Mouse (Mus musculus) MEL (cell line): ENCODE measurements at regions not wholly inside any gene's neighbourhood (a gene's known extent, or its start where the extent isn't known, plus 50 kb on each side); places are given as distances from the start of the nearest gene placed in this dataset.

ENCODE experiments used
- DNase-seq: peaks from one replicate; pipeline ENCODE4 v3.0.0; 2011; ENCODE audit warnings: low read depth, low spot score
- H3K27ac ChIP-seq: 2 replicates; pipeline ENCODE4 v1.5.1; 2012; ENCODE audit warnings: low read depth, mild to moderate bottlenecking, control low read depth, low read length, moderate library complexity; ENCODE audit not compliant: control insufficient read depth
- H3K27me3 ChIP-seq, 2 experiments: fragments of 150-350 bp in 1 of 2; sonication (generic) in 1 of 2; 2 replicates each; pipeline ENCODE4 v1.6.1; 2012; ENCODE audit warnings: low read length in 2 of 2, mild to moderate bottlenecking in 2 of 2, improper control_type of control experiment in 1 of 2, moderate library complexity in 1 of 2; ENCODE audit not compliant: insufficient read depth in 2 of 2, control insufficient read depth in 1 of 2
- H3K36me3 ChIP-seq, 2 experiments: 2 replicates each; pipeline ENCODE4 v1.6.1; 2012 to 2014; ENCODE audit warnings: low read length in 2 of 2, improper control_type of control experiment in 1 of 2, inconsistent platforms in 1 of 2, mild to moderate bottlenecking in 1 of 2; ENCODE audit not compliant: insufficient read depth in 2 of 2, control insufficient read depth in 1 of 2
- H3K4me1 ChIP-seq, 2 experiments: fragments of 150-350 bp in 1 of 2; sonication (generic) in 1 of 2; 2 replicates each; pipeline ENCODE4 v1.6.1; 2012; ENCODE audit warnings: low read length in 2 of 2, improper control_type of control experiment in 1 of 2, mild to moderate bottlenecking in 1 of 2; ENCODE audit not compliant: insufficient read depth in 2 of 2, control insufficient read depth in 1 of 2
- H3K4me3 ChIP-seq, 2 experiments: fragments of 150-350 bp in 1 of 2; sonication (generic) in 1 of 2; 2 replicates each; pipeline ENCODE4 v1.5.1; 2012; ENCODE audit warnings: low read depth in 2 of 2, low read length in 2 of 2, mild to moderate bottlenecking in 2 of 2, moderate library complexity in 2 of 2, control low read depth in 1 of 2, improper control_type of control experiment in 1 of 2; ENCODE audit not compliant: control insufficient read depth in 1 of 2, insufficient read depth in 1 of 2
- H3K79me2 ChIP-seq: 2 replicates; pipeline ENCODE4 v1.6.1; 2012; ENCODE audit warnings: mild to moderate bottlenecking, low read length, moderate library complexity; ENCODE audit not compliant: control insufficient read depth, poor library complexity, insufficient read depth
- H3K9ac ChIP-seq: 2 replicates; pipeline ENCODE4 v1.6.1; 2012; ENCODE audit warnings: low read depth, mild to moderate bottlenecking, control low read depth, low read length, moderate library complexity; ENCODE audit not compliant: control insufficient read depth, poor library complexity, severe bottlenecking
- H3K9me3 ChIP-seq: fragments of 150-350 bp; sonication (generic); replicated peaks from 2 replicates; pipeline ENCODE4 v1.6.1; 2012; ENCODE audit warnings: mild to moderate bottlenecking, low read length, improper control_type of control experiment, moderate library complexity; ENCODE audit not compliant: insufficient read depth
- CHD1 ChIP-seq: IDR thresholded peaks from 2 replicates; pipeline ENCODE4 v1.6.1; 2012; ENCODE audit warnings: low read depth, mild to moderate bottlenecking, inconsistent platforms, low read length, improper control_type of control experiment
- CHD2 ChIP-seq: IDR thresholded peaks from 2 replicates; pipeline ENCODE4 v1.6.1; 2011; ENCODE audit warnings: low read length, improper control_type of control experiment
- E2F4 ChIP-seq: IDR thresholded peaks from 2 replicates; pipeline ENCODE4 v1.6.1; 2011; ENCODE audit warnings: low read depth, low read length, improper control_type of control experiment, borderline replicate concordance
- GABPA ChIP-seq: IDR thresholded peaks from 2 replicates; pipeline ENCODE4 v1.6.1; 2012; ENCODE audit warnings: low read depth, mild to moderate bottlenecking, inconsistent platforms, low read length, improper control_type of control experiment, moderate library complexity
- GATA1 ChIP-seq: IDR thresholded peaks from 2 replicates; pipeline ENCODE4 v1.6.1; 2011; ENCODE audit warnings: low read depth, low read length, improper control_type of control experiment
- HCFC1 ChIP-seq: IDR thresholded peaks from 2 replicates; pipeline ENCODE4 v1.6.1; 2012; ENCODE audit warnings: low read depth, mild to moderate bottlenecking, inconsistent platforms, low read length, improper control_type of control experiment, moderate library complexity
- JUND ChIP-seq: IDR thresholded peaks from 2 replicates; pipeline ENCODE4 v1.6.1; 2011; ENCODE audit warnings: low read depth, mild to moderate bottlenecking, improper control_type of control experiment, low read length
- KAT2A ChIP-seq: conservative IDR thresholded peaks from 2 replicates; pipeline ENCODE4 v1.6.1; 2012; ENCODE audit warnings: low read depth, low read length, improper control_type of control experiment, inconsistent platforms
- MAFK ChIP-seq: IDR thresholded peaks from 2 replicates; pipeline ENCODE4 v1.6.1; 2011; ENCODE audit warnings: low read depth, mild to moderate bottlenecking, low read length, improper control_type of control experiment, borderline replicate concordance
- MAX ChIP-seq: IDR thresholded peaks from 2 replicates; pipeline ENCODE4 v1.6.1; 2011; ENCODE audit warnings: low read length, improper control_type of control experiment
- MEF2A ChIP-seq: IDR thresholded peaks from 2 replicates; pipeline ENCODE4 v1.6.1; 2014; ENCODE audit warnings: low read depth, mild to moderate bottlenecking, inconsistent platforms, low read length, improper control_type of control experiment; ENCODE audit not compliant: poor library complexity, insufficient replicate concordance, severe bottlenecking; ENCODE audit errors: extremely low read depth
- MYB ChIP-seq: IDR thresholded peaks from 2 replicates; pipeline ENCODE4 v1.6.1; 2011; ENCODE audit warnings: mild to moderate bottlenecking, low read depth, low read length, improper control_type of control experiment
- MYC ChIP-seq: IDR thresholded peaks from 2 replicates; pipeline ENCODE4 v1.6.1; 2011; ENCODE audit warnings: low read depth, mild to moderate bottlenecking, low read length, improper control_type of control experiment, moderate library complexity
- NELFE ChIP-seq: IDR thresholded peaks from 2 replicates; pipeline ENCODE4 v1.6.1; 2011; ENCODE audit warnings: low read depth, low read length, improper control_type of control experiment
- POLR2A ChIP-seq, 2 experiments: IDR thresholded peaks; 2 replicates each; pipeline ENCODE4 v1.6.1; 2011 to 2012; ENCODE audit warnings: low read length in 2 of 2, mild to moderate bottlenecking in 2 of 2, control low read depth in 1 of 2, improper control_type of control experiment in 1 of 2, low read depth in 1 of 2, moderate library complexity in 1 of 2; ENCODE audit not compliant: control insufficient read depth in 1 of 2, insufficient read depth in 1 of 2, poor library complexity in 1 of 2
- POLR2AphosphoS2 ChIP-seq: IDR thresholded peaks from 2 replicates; pipeline ENCODE4 v1.6.1; 2011; ENCODE audit warnings: low read length, improper control_type of control experiment
- RAD21 ChIP-seq: IDR thresholded peaks from 2 replicates; pipeline ENCODE4 v1.6.1; 2011; ENCODE audit warnings: mild to moderate bottlenecking, low read depth, low read length, improper control_type of control experiment
- SIN3A ChIP-seq: IDR thresholded peaks from 2 replicates; pipeline ENCODE4 v1.6.1; 2012; ENCODE audit warnings: low read length, improper control_type of control experiment, inconsistent platforms
- SMC3 ChIP-seq: IDR thresholded peaks from 2 replicates; pipeline ENCODE4 v1.6.1; 2011; ENCODE audit warnings: low read depth, low read length, improper control_type of control experiment
- USF1 ChIP-seq: IDR thresholded peaks from 2 replicates; pipeline ENCODE4 v1.6.1; 2014; ENCODE audit warnings: low read depth, mild to moderate bottlenecking, inconsistent platforms, low read length, improper control_type of control experiment, moderate library complexity
- ZKSCAN1 ChIP-seq: IDR thresholded peaks from 2 replicates; pipeline ENCODE4 v1.6.1; 2012; ENCODE audit warnings: low read depth, mild to moderate bottlenecking, inconsistent platforms, low read length, improper control_type of control experiment, moderate library complexity
- ZMIZ1 ChIP-seq: IDR thresholded peaks from 2 replicates; pipeline ENCODE4 v1.6.1; 2012; ENCODE audit warnings: low read depth, mild to moderate bottlenecking, inconsistent platforms, low read length, improper control_type of control experiment, moderate library complexity
- ZNF384 ChIP-seq: IDR thresholded peaks from 2 replicates; pipeline ENCODE4 v1.6.1; 2012; ENCODE audit warnings: low read depth, mild to moderate bottlenecking, inconsistent platforms, low read length, improper control_type of control experiment

DNA sequence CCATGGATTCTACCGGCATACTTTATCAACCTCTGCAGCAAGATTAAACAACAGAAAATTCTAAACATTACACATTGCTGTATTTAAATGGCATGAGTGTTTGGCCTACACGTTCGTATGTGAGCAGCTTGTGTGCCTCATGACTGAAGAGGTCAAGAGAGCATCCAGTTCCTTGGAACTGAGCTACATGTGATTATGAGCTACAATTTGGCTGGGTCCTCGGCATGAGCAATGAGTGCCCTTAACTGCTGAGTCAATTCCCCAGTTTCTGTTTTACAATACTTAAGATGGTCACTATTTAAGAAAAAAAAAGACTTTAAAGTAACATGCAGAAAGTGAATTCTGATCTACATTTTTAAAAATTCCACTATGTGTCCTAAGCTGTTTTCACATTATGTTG lies 338.4 kb upstream of the Gpc6 start:
- Histone ChIP-seq H3K9ac (no peak overlapping the region), H3K36me3 (no peaks in the 10 kb centered on the region), H3K27me3 (no peaks in the 10 kb centered on the region), H3K4me3 (no peak overlapping the region), H3K9me3 (no peaks in the 10 kb centered on the region), H3K4me1 (no peaks in the 10 kb centered on the region), H3K79me2 (no peaks in the 10 kb centered on the region), H3K27ac (no peak overlapping the region)
- DNase-seq = no peak
- TF ChIP-seq POLR2AphosphoS2 (no peak), GATA1 (no peak), MAX (no peak), NELFE (no peak), JUND (no peak), MAFK (no peak), USF1 (no peak)

- no peak for TF ChIP-seq CHD1
- TF ChIP-seq CHD2 = no peak
- no peak for TF ChIP-seq SMC3
- TF ChIP-seq RAD21 = no peak
- no peak for TF ChIP-seq SIN3A
- TF ChIP-seq GATA1 = no peak
- TF ChIP-seq POLR2A (IDR thresholded peaks at IDR 0.05; ENCODE audit: control insufficient read depth in 1 of 2, insufficient read depth in 1 of 2, low read depth in 1 of 2, low read length in 2 of 2, poor library complexity in 1 of 2) = no peak
- TF ChIP-seq ZKSCAN1 = no peak
- no peak for TF ChIP-seq GABPA
- TF ChIP-seq MEF2A = no peak
- TF ChIP-seq MAFK = no peak
- TF ChIP-seq MYB = no peak
- no peak for TF ChIP-seq POLR2AphosphoS2
- TF ChIP-seq KAT2A = no peak
- TF ChIP-seq E2F4 = no peak
- TF ChIP-seq MYC = no peak
- TF ChIP-seq ZMIZ1 = no peak
- no peak for TF ChIP-seq HCFC1
- TF ChIP-seq USF1 = no peak
- no peak for TF ChIP-seq ZNF384
- TF ChIP-seq, all 39 proteins: peak for 0
These were observed 335.6 kb upstream of the Gpc6 start for GRCm38 (mm10) chr14:116589529-116589928.

More at GRCm38 (mm10) chr14:116589529-116589928, 335.6 kb upstream of the Gpc6 start:
- H3K9ac ChIP-seq = no peak overlapping the region
- no peak overlapping the region for H3K27ac ChIP-seq
- H3K79me2 ChIP-seq = no peaks in the 10 kb centered on the region
- no peaks in the 10 kb centered on the region for H3K36me3 ChIP-seq
- no peak for DNase-seq
- no peak overlapping the region for H3K4me3 ChIP-seq
- H3K9me3 ChIP-seq = no peaks in the 10 kb centered on the region
- no peaks in the 10 kb centered on the region for H3K27me3 ChIP-seq
- H3K4me1 ChIP-seq = no peaks in the 10 kb centered on the region
